Mouse (Mus musculus): ENCODE measurements around the gene Lgr6. TPM values are rescaled to one million over a fixed set of nuclear protein-coding genes. Genes with fewer than 3 reads are reported as not detected.

Gene Lgr6
- polyA plus RNA-seq, 1 experiment, result 0.21 TPM

DNA sequence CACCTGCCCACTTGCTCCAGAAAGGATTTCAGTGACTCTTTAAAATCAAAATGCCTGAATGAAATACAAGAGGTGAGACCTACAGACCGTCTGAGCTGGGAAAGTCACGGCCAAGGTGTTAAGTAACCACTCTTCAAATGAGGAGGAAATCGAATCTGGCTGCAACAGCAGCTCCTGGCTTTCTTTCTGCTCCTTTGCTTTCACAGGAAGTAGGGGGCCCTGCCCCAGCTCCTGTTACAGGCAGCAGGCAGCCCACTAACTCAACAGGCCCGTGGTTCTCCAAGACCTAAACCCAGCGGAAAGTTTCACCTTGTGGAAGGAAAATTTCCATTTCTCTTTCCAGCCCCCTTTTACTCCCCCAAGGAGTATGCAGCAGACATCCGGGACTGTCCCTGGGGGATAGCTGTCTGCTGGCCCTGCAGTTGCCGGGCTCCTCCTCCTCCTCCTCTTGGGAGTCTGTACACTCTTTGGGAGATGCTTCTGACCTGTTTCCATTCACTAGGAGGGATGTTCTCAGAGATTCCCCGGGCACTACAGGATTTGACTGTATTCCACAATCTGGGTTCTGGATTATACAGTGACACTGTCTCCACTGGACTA lies 112.9 kb downstream of the Lgr6 start:
- Histone ChIP-seq H3K4me1 (ENCODE audit: control insufficient read depth, insufficient read depth, insufficient read length) (peaks cover 5% of the 10 kb centered on the region), H3K4me3 (ENCODE audit: extremely low read depth, insufficient read depth, insufficient read length) (no peak overlapping the region), H3K27ac (ENCODE audit: insufficient read depth, low read length) (no peak overlapping the region), H3K27me3 (ENCODE audit: control insufficient read depth, insufficient read depth, low read length) (peaks cover 2% of the 10 kb centered on the region; the same call in 1 of the 2 replicates), H3K36me3 (ENCODE audit: control insufficient read depth, insufficient read depth, low read length) (no peaks in the 10 kb centered on the region)
- DNase-seq (ENCODE audit: low read depth in 1 of 2, low spot score in 2 of 2), result no peak
- no peak for TF ChIP-seq POLR2A (IDR thresholded peaks at IDR 0.05; ENCODE audit: low read depth, low read length)
- TF ChIP-seq CTCF (IDR thresholded peaks at IDR 0.05; ENCODE audit: extremely low read depth, insufficient read depth, insufficient read length, insufficient replicate concordance), result no peak
- WGBS, result 20% methylated on average over 8 of the region's 8 CpGs

DNA sequence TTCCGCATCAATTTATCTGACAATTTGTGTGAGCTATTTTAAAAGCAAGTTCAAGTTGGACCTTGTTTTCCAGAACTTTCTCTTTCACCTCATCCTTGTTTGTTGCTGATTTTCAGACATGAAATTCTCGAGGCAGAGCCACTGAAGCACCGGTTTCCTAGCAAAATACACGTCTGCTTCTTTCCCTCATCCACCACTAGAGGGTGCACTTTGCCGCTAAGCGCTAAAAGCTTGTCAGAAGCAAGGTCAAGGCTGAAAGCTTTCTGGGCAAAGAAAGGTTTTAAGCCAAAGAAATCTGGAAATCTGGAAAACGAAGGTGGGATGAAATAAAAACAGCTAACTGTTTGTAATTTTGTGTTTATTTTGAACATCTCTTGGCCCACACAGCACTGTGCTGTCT lies 115.7 kb downstream of the Lgr6 start:
- WGBS, result 9% methylated on average over 7 of the region's 7 CpGs
- H3K27me3 ChIP-seq (ENCODE audit: control insufficient read depth, insufficient read depth, low read length), result peaks cover 2% of the 10 kb centered on the region; the same call in 1 of the 2 replicates

DNA sequence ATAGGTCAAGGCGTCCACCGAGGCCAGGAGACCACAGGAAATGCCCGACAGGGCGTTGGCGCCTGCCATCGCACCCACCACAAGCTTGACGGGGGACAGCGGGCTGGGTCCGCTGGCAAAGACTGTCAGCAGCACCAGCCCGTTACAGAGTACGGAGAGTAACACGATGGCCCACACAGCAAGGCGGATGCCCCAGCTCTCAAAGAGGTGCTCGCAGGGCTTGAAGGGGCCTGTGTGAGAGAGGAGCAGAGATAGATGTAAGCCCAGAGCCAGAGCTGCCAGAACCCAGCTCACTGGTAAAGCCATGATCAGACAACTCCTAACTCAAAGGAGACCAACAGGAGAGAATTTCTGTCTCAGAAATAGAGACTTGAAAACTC lies 117.1 kb downstream of the Lgr6 start:
- Histone ChIP-seq H3K36me3 (ENCODE audit: control insufficient read depth, insufficient read depth, low read length) (no peaks in the 10 kb centered on the region), H3K27me3 (ENCODE audit: control insufficient read depth, insufficient read depth, low read length) (peaks cover 2% of the 10 kb centered on the region; the same call in 1 of the 2 replicates), H3K4me3 (ENCODE audit: extremely low read depth, insufficient read depth, insufficient read length) (0 out of 2 replicates have a peak overlapping the region, but pooled peaks have one; percentile 39), H3K4me1 (ENCODE audit: control insufficient read depth, insufficient read depth, insufficient read length) (peaks cover 5% of the 10 kb centered on the region), H3K27ac (ENCODE audit: insufficient read depth, low read length) (no peak overlapping the region)
- TF ChIP-seq POLR2A (IDR thresholded peaks at IDR 0.05; ENCODE audit: low read depth, low read length), result no peak
- TF ChIP-seq CTCF (IDR thresholded peaks at IDR 0.05; ENCODE audit: extremely low read depth, insufficient read depth, insufficient read length, insufficient replicate concordance), result no peak
- WGBS, result 27% methylated on average over 14 of the region's 14 CpGs
- no peak for DNase-seq (ENCODE audit: low read depth in 1 of 2, low spot score in 2 of 2)

More for the DNA sequence above, 115.7 kb downstream of the Lgr6 start:
- peaks cover 5% of the 10 kb centered on the region for H3K4me1 ChIP-seq (ENCODE audit: control insufficient read depth, insufficient read depth, insufficient read length)
- DNase-seq (ENCODE audit: low read depth in 1 of 2, low spot score in 2 of 2), result peak; percentile 50 to 61
- no peak overlapping the region for H3K27ac ChIP-seq (ENCODE audit: insufficient read depth, low read length)
- TF ChIP-seq CTCF (IDR thresholded peaks at IDR 0.05; ENCODE audit: extremely low read depth, insufficient read depth, insufficient read length, insufficient replicate concordance) (peak; percentile 83; the same call in 1 of the 2 replicates), POLR2A (IDR thresholded peaks at IDR 0.05; ENCODE audit: low read depth, low read length) (no peak)
- H3K36me3 ChIP-seq (ENCODE audit: control insufficient read depth, insufficient read depth, low read length), result no peaks in the 10 kb centered on the region
- no peak overlapping the region for H3K4me3 ChIP-seq (ENCODE audit: extremely low read depth, insufficient read depth, insufficient read length)

DNA sequence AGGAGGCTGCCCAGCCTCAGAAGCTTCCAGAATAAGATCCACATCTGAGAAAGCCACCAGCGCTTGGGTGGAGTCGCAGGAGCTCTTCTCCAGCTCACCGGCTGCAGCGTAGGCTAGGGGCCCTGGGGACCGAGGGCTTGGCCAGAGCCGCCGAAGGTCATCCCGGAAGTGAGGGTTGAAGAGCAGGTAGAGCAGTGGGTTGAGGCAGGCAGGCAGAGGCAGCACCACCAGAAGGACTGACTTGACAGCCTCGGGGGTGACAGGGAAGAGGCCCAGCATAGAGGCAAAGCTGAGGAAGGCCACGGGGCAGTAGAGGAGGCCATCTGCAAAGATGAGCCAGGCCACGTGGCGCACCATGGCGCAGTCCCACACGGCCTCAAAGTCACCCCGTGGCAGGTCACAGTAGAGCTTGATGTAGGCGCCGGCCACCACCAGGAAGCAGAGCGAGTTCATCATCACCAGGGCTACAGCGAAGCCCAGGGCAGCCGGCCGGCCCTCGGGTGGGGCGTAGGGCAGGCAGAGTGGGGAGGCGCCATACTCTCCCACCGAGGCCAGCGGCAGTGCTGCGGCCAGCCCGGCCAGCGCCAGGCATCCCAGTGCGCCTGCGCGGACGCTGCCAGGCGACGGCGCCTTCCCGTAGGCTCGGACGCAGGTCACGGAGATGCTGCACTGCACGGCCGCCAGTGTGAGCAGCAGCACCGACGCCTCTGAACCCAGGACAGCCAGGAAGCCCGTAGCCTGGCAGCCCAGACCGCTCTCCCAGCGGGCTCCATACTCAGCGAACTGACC lies 117.7 kb downstream of the Lgr6 start:
- no peak for TF ChIP-seq CTCF (IDR thresholded peaks at IDR 0.05; ENCODE audit: extremely low read depth, insufficient read depth, insufficient read length, insufficient replicate concordance)
- TF ChIP-seq POLR2A (IDR thresholded peaks at IDR 0.05; ENCODE audit: low read depth, low read length), result no peak
- no peaks in the 10 kb centered on the region for H3K36me3 ChIP-seq (ENCODE audit: control insufficient read depth, insufficient read depth, low read length)
- H3K4me1 ChIP-seq (ENCODE audit: control insufficient read depth, insufficient read depth, insufficient read length), result peaks cover 5% of the 10 kb centered on the region
- WGBS, result 27% methylated on average over 47 of the region's 48 CpGs
- DNase-seq (ENCODE audit: low read depth in 1 of 2, low spot score in 2 of 2), result peak in 1 of 2 experiments; percentile 9
- H3K27me3 ChIP-seq (ENCODE audit: control insufficient read depth, insufficient read depth, low read length), result peaks cover 2% of the 10 kb centered on the region; the same call in 1 of the 2 replicates
- peak overlapping the region; percentile 39; the same call in 1 of the 2 replicates for H3K4me3 ChIP-seq (ENCODE audit: extremely low read depth, insufficient read depth, insufficient read length)
- no peak overlapping the region for H3K27ac ChIP-seq (ENCODE audit: insufficient read depth, low read length)

DNA sequence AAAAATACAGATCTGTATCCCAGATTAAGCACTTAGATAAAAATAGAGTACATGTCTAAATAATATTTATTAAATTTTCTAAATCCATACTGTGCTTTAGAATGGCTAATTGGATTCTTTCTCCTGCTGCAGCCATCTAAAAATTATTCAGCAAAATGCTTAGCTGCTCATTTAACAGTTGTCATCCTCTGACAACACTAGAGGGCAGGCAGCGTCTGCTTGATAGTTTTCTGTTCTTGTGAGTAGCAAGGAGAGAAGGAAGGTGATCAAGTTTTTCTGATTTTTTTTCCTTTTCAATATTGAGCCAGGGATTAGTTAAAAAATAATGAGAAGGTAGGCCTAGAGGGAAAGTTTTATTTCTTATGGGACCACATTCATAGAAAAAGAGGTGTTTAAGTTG lies 132.2 kb downstream of the Lgr6 start:
- no peak for TF ChIP-seq POLR2A (IDR thresholded peaks at IDR 0.05; ENCODE audit: low read depth, low read length)
- TF ChIP-seq CTCF (IDR thresholded peaks at IDR 0.05; ENCODE audit: extremely low read depth, insufficient read depth, insufficient read length, insufficient replicate concordance), result no peak
- DNase-seq (ENCODE audit: low read depth in 1 of 2, low spot score in 2 of 2), result no peak
- Histone ChIP-seq H3K4me3 (ENCODE audit: extremely low read depth, insufficient read depth, insufficient read length) (no peak overlapping the region), H3K4me1 (ENCODE audit: control insufficient read depth, insufficient read depth, insufficient read length) (no peaks in the 10 kb centered on the region), H3K36me3 (ENCODE audit: control insufficient read depth, insufficient read depth, low read length) (no peaks in the 10 kb centered on the region; the same call in 1 of the 2 replicates), H3K27ac (ENCODE audit: insufficient read depth, low read length) (no peak overlapping the region), H3K27me3 (ENCODE audit: control insufficient read depth, insufficient read depth, low read length) (no peaks in the 10 kb centered on the region)
- WGBS, result 75% methylated on average over 1 of the region's 1 CpGs

DNA sequence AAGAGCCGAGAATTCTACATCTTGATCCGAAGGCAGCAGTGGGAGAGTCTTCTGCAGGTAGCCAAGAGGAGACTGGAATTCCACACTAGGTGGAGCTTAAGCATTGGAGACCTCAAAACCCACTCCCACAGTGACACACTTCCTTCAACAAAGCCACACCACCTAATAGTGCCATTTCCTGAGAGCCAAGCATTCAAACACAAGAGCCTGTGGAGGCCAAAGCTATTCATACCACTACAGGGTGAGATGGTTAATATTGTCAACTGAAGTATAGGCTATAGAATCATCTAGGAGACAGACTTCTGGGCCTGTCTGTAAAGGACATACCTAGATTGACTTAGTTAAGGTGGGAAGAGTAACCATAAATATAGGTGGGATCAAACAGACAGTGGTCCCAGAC lies 139.6 kb downstream of the Lgr6 start:
- H3K4me1 ChIP-seq (ENCODE audit: control insufficient read depth, insufficient read depth, insufficient read length), result no peaks in the 10 kb centered on the region
- H3K4me3 ChIP-seq (ENCODE audit: extremely low read depth, insufficient read depth, insufficient read length), result no peak overlapping the region
- no peak for DNase-seq (ENCODE audit: low read depth in 1 of 2, low spot score in 2 of 2)
- no peaks in the 10 kb centered on the region; the same call in 1 of the 2 replicates for H3K36me3 ChIP-seq (ENCODE audit: control insufficient read depth, insufficient read depth, low read length)
- H3K27me3 ChIP-seq (ENCODE audit: control insufficient read depth, insufficient read depth, low read length), result no peaks in the 10 kb centered on the region
- TF ChIP-seq POLR2A (IDR thresholded peaks at IDR 0.05; ENCODE audit: low read depth, low read length) (no peak), CTCF (IDR thresholded peaks at IDR 0.05; ENCODE audit: extremely low read depth, insufficient read depth, insufficient read length, insufficient replicate concordance) (no peak)
- WGBS, result 92% methylated on average over 2 of the region's 2 CpGs
- H3K27ac ChIP-seq (ENCODE audit: insufficient read depth, low read length), result no peak overlapping the region
